Mouse (Mus musculus): ENCODE data around the gene Tnfrsf8. TPM values are rescaled to one million over a fixed set of nuclear protein-coding genes. Genes with fewer than 3 reads are reported as not detected.

The Tnfrsf8 gene
- polyA plus RNA-seq, 1 experiment from 2014 or later: 0.08 TPM

DNA sequence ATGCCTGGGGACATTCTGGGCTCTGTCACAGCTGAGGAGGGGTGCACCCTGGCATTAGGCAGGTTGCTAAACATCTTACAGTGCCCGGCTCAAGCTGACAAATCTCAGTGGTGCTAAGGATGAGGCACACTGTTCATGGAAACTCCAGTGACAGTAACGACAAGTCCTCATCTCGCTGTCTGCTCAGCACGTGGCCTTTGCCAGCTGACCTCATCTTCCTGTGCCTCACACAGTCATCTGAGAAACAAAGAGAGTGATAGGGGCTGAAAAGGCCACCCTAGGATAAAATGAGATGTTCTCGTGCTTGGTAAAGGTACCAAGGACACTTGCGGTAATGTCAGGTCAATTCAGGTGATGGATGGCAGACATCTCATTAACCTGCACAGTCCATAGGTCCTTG is 31.5 kb downstream of the Tnfrsf8 start:
- DNase-seq (ENCODE audit: low spot score): no peak
- 73% methylated on average over 6 of the region's 6 CpGs for WGBS
- Histone ChIP-seq H3K27ac (replicated peaks; ENCODE audit: low read depth, low read length) (no peak overlapping the region), H3K27me3 (ENCODE audit: control insufficient read depth, insufficient read depth, low read length) (no peaks in the 10 kb centered on the region), H3K36me3 (ENCODE audit: control insufficient read depth, insufficient read depth, low read length) (no peaks in the 10 kb centered on the region), H3K9ac (ENCODE audit: low read length) (no peak overlapping the region), H3K9me3 (ENCODE audit: control insufficient read depth, low read length) (no peaks in the 10 kb centered on the region), H3K4me2 (ENCODE audit: low read depth, severe bottlenecking) (no peak overlapping the region), H3K4me1 (ENCODE audit: control insufficient read depth, insufficient read depth, low read length) (no peaks in the 10 kb centered on the region), H3K4me3 (ENCODE audit: low read depth, low read length) (no peak overlapping the region)
- no peak for ATAC-seq (ENCODE audit: insufficient number of reproducible peaks, low FRiP score, low TSS enrichment, low read depth)

DNA sequence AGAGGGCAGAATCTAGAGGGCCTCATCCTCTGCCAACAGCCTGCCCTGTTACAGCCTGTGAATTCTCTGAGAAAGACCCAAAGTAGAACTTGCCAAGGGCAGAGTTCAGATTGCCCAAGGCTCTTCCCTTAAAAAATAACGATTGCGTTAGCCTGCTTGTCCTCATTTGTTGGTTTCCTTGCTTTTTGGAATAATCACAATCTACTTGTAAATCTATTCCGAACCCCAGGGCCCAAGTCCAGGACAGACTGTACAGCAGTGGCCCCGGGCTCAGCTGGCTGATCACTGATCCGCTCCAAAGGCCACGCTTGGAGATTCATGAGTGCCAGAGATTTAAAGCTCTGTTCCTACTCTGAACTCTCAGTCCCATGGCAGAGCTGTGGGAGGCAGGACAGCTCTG is 34.0 kb downstream of the Tnfrsf8 start:
- no peak overlapping the region for H3K4me2 ChIP-seq (ENCODE audit: low read depth, severe bottlenecking)
- DNase-seq (ENCODE audit: low spot score) (no peak), ATAC-seq (ENCODE audit: insufficient number of reproducible peaks, low FRiP score, low TSS enrichment, low read depth) (no peak)
- H3K27me3 ChIP-seq (ENCODE audit: control insufficient read depth, insufficient read depth, low read length): no peaks in the 10 kb centered on the region
- H3K4me3 ChIP-seq (ENCODE audit: low read depth, low read length): no peak overlapping the region
- no peak overlapping the region for H3K9ac ChIP-seq (ENCODE audit: low read length)
- no peaks in the 10 kb centered on the region for H3K4me1 ChIP-seq (ENCODE audit: control insufficient read depth, insufficient read depth, low read length)
- H3K9me3 ChIP-seq (ENCODE audit: control insufficient read depth, low read length): no peaks in the 10 kb centered on the region
- WGBS: 79% methylated on average over 6 of the region's 6 CpGs
- H3K36me3 ChIP-seq (ENCODE audit: control insufficient read depth, insufficient read depth, low read length): no peaks in the 10 kb centered on the region
- no peak overlapping the region for H3K27ac ChIP-seq (replicated peaks; ENCODE audit: low read depth, low read length)

- H3K27me3 ChIP-seq (ENCODE audit: control insufficient read depth, insufficient read depth, low read length): no peaks in the 10 kb centered on the region
- H3K4me2 ChIP-seq (ENCODE audit: low read depth, severe bottlenecking): no peak overlapping the region
- 88% methylated on average over 3 of the region's 3 CpGs for WGBS
- H3K27ac ChIP-seq (replicated peaks; ENCODE audit: low read depth, low read length): no peak overlapping the region
- no peak overlapping the region for H3K9ac ChIP-seq (ENCODE audit: low read length)
- no peaks in the 10 kb centered on the region for H3K36me3 ChIP-seq (ENCODE audit: control insufficient read depth, insufficient read depth, low read length)
- ATAC-seq (ENCODE audit: insufficient number of reproducible peaks, low FRiP score, low TSS enrichment, low read depth) (no peak), DNase-seq (ENCODE audit: low spot score) (no peak)
- no peaks in the 10 kb centered on the region for H3K9me3 ChIP-seq (ENCODE audit: control insufficient read depth, low read length)
- H3K4me3 ChIP-seq (ENCODE audit: low read depth, low read length): no peak overlapping the region
- no peaks in the 10 kb centered on the region for H3K4me1 ChIP-seq (ENCODE audit: control insufficient read depth, insufficient read depth, low read length)
These were observed 36.1 kb downstream of the Tnfrsf8 start for GRCm38 (mm10) chr4:145278724-145279370.

DNA sequence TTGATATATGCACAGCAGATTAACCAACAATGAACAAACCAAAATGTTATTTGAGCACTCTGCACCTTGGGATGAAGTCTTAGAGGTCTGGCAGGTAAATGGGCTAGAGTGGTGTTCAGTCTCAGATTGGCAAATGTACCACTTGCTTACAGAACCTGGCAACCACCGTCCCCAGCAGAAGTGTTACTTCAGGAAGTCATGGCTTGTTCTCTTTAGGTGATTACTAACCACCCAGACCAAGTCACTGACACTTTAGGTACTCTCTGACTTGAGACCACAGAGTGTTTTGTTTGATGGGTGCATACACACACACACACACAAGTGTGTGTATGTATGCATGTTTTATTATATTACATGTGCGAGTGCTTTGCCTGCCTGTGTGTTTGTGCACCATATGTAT is 36.7 kb downstream of the Tnfrsf8 start:
- H3K36me3 ChIP-seq (ENCODE audit: control insufficient read depth, insufficient read depth, low read length): no peaks in the 10 kb centered on the region
- H3K27me3 ChIP-seq (ENCODE audit: control insufficient read depth, insufficient read depth, low read length): no peaks in the 10 kb centered on the region
- H3K9me3 ChIP-seq (ENCODE audit: control insufficient read depth, low read length): no peaks in the 10 kb centered on the region
- no peak for DNase-seq (ENCODE audit: low spot score)
- H3K4me3 ChIP-seq (ENCODE audit: low read depth, low read length): no peak overlapping the region
- H3K4me2 ChIP-seq (ENCODE audit: low read depth, severe bottlenecking): no peak overlapping the region
- H3K27ac ChIP-seq (replicated peaks; ENCODE audit: low read depth, low read length): no peak overlapping the region
- 88% methylated on average over 2 of the region's 2 CpGs for WGBS
- ATAC-seq (ENCODE audit: insufficient number of reproducible peaks, low FRiP score, low TSS enrichment, low read depth): no peak
- H3K9ac ChIP-seq (ENCODE audit: low read length): no peak overlapping the region
- H3K4me1 ChIP-seq (ENCODE audit: control insufficient read depth, insufficient read depth, low read length): no peaks in the 10 kb centered on the region

DNA sequence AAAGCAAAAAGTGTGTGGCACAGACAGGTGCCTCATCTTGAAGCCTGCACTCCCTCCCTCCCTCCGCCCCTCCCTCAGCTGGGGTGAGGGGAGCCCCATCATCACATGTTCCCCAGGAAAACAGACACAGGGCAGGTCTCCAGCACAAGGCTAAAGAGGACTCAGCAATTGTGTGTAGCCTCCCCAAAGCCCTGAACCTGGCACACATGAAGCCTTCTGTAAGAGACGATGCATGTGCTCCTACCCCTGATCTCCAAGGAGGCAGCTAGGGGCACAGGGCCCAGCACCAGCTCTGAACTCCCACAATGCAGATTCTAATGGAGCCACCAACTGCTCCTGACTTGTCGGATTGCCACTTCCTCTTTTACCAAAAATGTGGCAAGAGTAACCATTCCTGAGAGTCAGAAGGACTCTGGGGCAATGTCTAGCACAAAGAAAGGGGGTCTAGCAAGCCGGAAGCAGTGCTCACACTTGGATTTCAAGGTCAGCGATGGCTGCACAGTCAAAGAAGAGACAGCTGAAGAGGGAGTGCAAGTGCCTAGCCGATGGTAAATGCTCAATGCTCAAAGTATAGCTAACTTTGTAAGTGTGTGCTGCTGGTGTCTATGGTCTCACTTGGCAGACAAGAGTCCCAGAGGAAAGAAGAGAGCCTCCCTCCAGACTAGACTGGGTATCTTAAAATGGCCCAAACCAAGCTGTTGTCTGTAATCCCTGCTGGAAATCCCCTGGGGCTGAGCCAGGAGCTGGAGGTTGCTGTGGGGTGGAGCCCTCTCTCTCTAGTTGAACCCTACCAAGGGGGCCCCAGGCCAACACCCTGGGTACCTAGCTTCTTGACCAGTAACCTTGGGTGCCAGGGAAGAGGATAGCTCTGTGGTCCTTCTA is 38.4 kb downstream of the Tnfrsf8 start:
- no peak for ATAC-seq (ENCODE audit: insufficient number of reproducible peaks, low FRiP score, low TSS enrichment, low read depth)
- H3K9ac ChIP-seq (ENCODE audit: low read length): no peak overlapping the region
- WGBS: 87% methylated on average over 6 of the region's 6 CpGs

DNA sequence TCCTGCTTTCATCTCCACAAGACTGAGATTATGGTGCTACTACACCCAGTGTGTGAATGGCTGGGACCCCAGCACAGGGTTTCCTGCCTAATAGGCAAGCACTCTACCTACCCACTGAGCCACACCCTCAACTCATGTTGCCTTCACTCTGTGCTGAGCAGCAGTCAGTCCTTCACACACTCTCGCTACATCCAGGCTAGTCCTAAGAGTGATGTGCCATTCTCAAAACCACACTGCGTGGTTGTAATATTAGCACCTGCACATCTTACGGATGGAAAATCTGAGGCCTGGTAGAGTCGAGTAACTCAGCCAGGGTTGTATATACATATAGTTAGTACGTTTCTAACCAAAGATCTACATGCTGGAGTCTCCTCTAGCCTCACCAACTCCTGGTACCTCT is 40.1 kb downstream of the Tnfrsf8 start:
- H3K4me1 ChIP-seq (ENCODE audit: control insufficient read depth, insufficient read depth, low read length): no peaks in the 10 kb centered on the region
- H3K9me3 ChIP-seq (ENCODE audit: control insufficient read depth, low read length): no peaks in the 10 kb centered on the region
- no peak for DNase-seq (ENCODE audit: low spot score)
- H3K36me3 ChIP-seq (ENCODE audit: control insufficient read depth, insufficient read depth, low read length): no peaks in the 10 kb centered on the region
- no peaks in the 10 kb centered on the region for H3K27me3 ChIP-seq (ENCODE audit: control insufficient read depth, insufficient read depth, low read length)
- 93% methylated on average over 5 of the region's 5 CpGs for WGBS
- no peak for ATAC-seq (ENCODE audit: insufficient number of reproducible peaks, low FRiP score, low TSS enrichment, low read depth)
- no peak overlapping the region for H3K9ac ChIP-seq (ENCODE audit: low read length)
- H3K4me2 ChIP-seq (ENCODE audit: low read depth, severe bottlenecking): no peak overlapping the region
- no peak overlapping the region for H3K4me3 ChIP-seq (ENCODE audit: low read depth, low read length)
- H3K27ac ChIP-seq (replicated peaks; ENCODE audit: low read depth, low read length): no peak overlapping the region

More for the DNA sequence above, 38.4 kb downstream of the Tnfrsf8 start:
- Histone ChIP-seq H3K27me3 (ENCODE audit: control insufficient read depth, insufficient read depth, low read length) (no peaks in the 10 kb centered on the region), H3K9me3 (ENCODE audit: control insufficient read depth, low read length) (no peaks in the 10 kb centered on the region), H3K4me2 (ENCODE audit: low read depth, severe bottlenecking) (no peak overlapping the region), H3K4me3 (ENCODE audit: low read depth, low read length) (no peak overlapping the region), H3K27ac (replicated peaks; ENCODE audit: low read depth, low read length) (no peak overlapping the region), H3K4me1 (ENCODE audit: control insufficient read depth, insufficient read depth, low read length) (no peaks in the 10 kb centered on the region), H3K36me3 (ENCODE audit: control insufficient read depth, insufficient read depth, low read length) (no peaks in the 10 kb centered on the region)
- DNase-seq (ENCODE audit: low spot score): no peak

DNA sequence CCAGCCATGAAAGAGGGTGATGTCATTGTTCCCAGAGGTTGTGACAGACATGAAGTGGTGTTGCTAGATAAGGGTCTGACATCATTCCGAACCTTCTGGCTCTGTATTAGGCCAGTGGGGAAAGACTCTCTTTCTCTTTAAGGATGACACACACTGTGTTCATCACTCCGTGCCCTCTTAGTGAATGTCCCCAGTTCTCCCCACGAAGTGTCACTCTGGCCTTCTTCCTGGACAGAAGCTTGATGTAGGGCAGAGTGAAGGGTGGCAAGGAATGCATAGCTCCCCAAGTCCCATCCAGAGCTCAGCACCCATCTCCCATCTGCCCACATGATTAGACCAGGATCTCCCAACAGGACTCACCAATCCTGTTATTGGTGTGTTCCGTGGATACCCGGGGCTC is 41.0 kb downstream of the Tnfrsf8 start:
- Histone ChIP-seq H3K36me3 (ENCODE audit: control insufficient read depth, insufficient read depth, low read length) (no peaks in the 10 kb centered on the region), H3K27me3 (ENCODE audit: control insufficient read depth, insufficient read depth, low read length) (no peaks in the 10 kb centered on the region), H3K4me3 (ENCODE audit: low read depth, low read length) (no peak overlapping the region), H3K9ac (ENCODE audit: low read length) (no peak overlapping the region), H3K4me1 (ENCODE audit: control insufficient read depth, insufficient read depth, low read length) (no peaks in the 10 kb centered on the region), H3K4me2 (ENCODE audit: low read depth, severe bottlenecking) (no peak overlapping the region), H3K9me3 (ENCODE audit: control insufficient read depth, low read length) (no peaks in the 10 kb centered on the region), H3K27ac (replicated peaks; ENCODE audit: low read depth, low read length) (no peak overlapping the region)
- DNase-seq (ENCODE audit: low spot score) (no peak), ATAC-seq (ENCODE audit: insufficient number of reproducible peaks, low FRiP score, low TSS enrichment, low read depth) (no peak)
- WGBS: 90% methylated on average over 5 of the region's 5 CpGs

DNA sequence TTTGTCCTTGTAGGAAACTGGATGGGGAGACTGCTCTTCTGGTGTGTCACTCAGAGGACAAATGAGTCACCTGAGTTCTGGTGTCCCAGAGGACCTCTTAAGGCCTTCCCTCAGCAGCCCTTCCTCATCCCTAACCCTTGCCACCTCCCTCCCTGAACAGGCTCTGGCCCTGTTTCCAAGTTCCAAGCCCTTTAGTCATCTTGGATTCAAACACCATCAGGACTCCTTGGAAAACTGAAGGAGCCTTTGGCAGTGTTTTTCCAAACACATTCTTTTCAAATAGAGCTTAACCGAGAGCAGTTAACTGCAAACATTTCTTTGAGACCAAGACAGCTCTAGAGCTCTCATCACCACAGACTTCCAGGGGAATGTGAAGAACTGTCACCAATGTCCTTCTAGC is 42.2 kb downstream of the Tnfrsf8 start:
- no peak for ATAC-seq (ENCODE audit: insufficient number of reproducible peaks, low FRiP score, low TSS enrichment, low read depth)
- no peaks in the 10 kb centered on the region for H3K36me3 ChIP-seq (ENCODE audit: control insufficient read depth, insufficient read depth, low read length)
- H3K27ac ChIP-seq (replicated peaks; ENCODE audit: low read depth, low read length): no peak overlapping the region
- H3K4me2 ChIP-seq (ENCODE audit: low read depth, severe bottlenecking): no peak overlapping the region
- H3K4me1 ChIP-seq (ENCODE audit: control insufficient read depth, insufficient read depth, low read length): no peaks in the 10 kb centered on the region
- no peak overlapping the region for H3K9ac ChIP-seq (ENCODE audit: low read length)
- H3K4me3 ChIP-seq (ENCODE audit: low read depth, low read length): no peak overlapping the region
- 80% methylated on average over 1 of the region's 1 CpGs for WGBS
- no peak for DNase-seq (ENCODE audit: low spot score)
- H3K9me3 ChIP-seq (ENCODE audit: control insufficient read depth, low read length): no peaks in the 10 kb centered on the region
- H3K27me3 ChIP-seq (ENCODE audit: control insufficient read depth, insufficient read depth, low read length): no peaks in the 10 kb centered on the region
